Mouse (Mus musculus): Measurements from ENCODE around the gene Olfr1395. TPM values are rescaled to one million over a fixed set of nuclear protein-coding genes. Genes with fewer than 3 reads are reported as not detected.

The Olfr1395 gene
- polyA plus RNA-seq (2012; ENCODE audit: low replicate concordance) = not detected in 2 replicates

GRCm38 (mm10) chr11:49141974-49142373 is at the start of gene Olfr1395:
TSS of gene Olfr1395 (plus strand) at chr11:49142274.

GRCm38 (mm10) chr11:49114774-49115173 is 27.3 kb upstream of the Olfr1395 start, which contains the start of gene Olfr1396:
TSS of gene Olfr1396 (minus strand) at chr11:49114874.

DNA sequence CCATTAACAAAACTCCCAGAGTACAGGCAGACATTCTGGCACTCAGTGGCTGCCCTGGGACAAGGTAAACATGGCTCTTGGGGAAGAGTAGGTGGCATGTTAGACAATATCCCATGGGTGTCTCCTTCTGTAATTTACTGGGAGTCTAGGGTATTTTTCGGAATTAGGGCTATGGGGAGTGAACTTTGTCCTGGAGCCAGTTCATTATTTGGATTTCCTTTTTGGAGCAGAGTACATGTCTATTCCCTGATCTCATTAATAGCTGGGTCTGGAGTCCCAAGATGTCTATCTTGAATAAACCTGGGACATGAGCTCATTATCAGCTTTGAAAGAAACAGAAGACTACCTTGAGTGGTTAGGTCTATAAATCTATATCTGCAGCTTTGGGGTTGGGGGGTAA is 12.0 kb downstream of the Olfr1395 start, which contains the start of gene Olfr1394:
Gene Olfr1394 (plus strand): TSS at position 301 of the 400 bp plus-strand sequence.

DNA sequence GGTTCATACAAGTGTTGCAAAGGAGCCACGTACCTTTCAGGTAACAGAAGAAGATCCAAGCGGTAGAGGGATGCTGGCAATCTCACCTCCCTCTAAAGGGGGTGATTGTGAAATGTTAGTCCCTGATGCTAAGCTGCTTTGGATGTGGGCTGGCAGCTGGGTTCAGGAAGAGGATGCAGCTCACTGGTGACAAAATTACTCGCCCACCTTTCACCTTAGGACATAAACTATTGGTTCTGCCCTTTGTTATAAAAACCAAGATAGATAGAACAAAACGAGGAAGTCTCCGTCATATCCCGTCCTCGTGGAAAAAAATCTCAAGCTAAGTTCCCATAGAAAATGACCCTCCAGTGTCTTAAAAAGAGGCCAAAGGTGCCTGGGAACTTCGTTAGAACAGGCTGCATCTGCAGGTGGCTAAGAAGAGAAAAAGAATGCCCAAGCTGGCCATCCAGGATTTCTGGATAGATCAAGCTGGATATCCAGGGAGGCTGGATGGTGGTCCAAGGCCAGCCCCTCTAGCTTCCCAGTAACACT is 44.9 kb downstream of the Olfr1395 start, which contains the start of gene Btnl9:
Gene Btnl9 (minus strand): TSS at position 205 of the 534 bp plus-strand sequence.

Other genes with a start within 250 kb of the Olfr1395 start
- gene Gm5431, start 240.1 kb upstream of the Olfr1395 start, polyA plus RNA-seq (2012; ENCODE audit: low replicate concordance) = 0.09 TPM in 1 of 2 replicates, not detected in the other
- 0.36 and 3.4 TPM in 2 replicates for gene Psme2b, start 196.1 kb upstream of the Olfr1395 start, polyA plus RNA-seq (2012; ENCODE audit: low replicate concordance)
- 0.06 TPM in 1 of 2 replicates, not detected in the other for gene Olfr56, start 163.4 kb upstream of the Olfr1395 start, polyA plus RNA-seq (2012; ENCODE audit: low replicate concordance)
- 0.72 and 1.9 TPM in 2 replicates for gene 9930111J21Rik1, start 162.9 kb upstream of the Olfr1395 start, polyA plus RNA-seq (2012; ENCODE audit: low replicate concordance)
- 0.16 TPM in 1 of 2 replicates, not detected in the other for gene Gm12185, start 150.0 kb upstream of the Olfr1395 start, polyA plus RNA-seq (2012; ENCODE audit: low replicate concordance)
- gene Tgtp1, start 148.1 kb upstream of the Olfr1395 start, polyA plus RNA-seq (2012; ENCODE audit: low replicate concordance) = 0.47 and 1.3 TPM in 2 replicates
- gene 9930111J21Rik2, start 91.0 kb upstream of the Olfr1395 start, polyA plus RNA-seq (2012; ENCODE audit: low replicate concordance) = 0.92 and 1.5 TPM in 2 replicates
- 11.7 and 11.9 TPM in 2 replicates for gene Tgtp2, start 78.1 kb upstream of the Olfr1395 start, polyA plus RNA-seq (2012; ENCODE audit: low replicate concordance)
- 2.3 and 3.4 TPM in 2 replicates for gene Ifi47, start 65.7 kb upstream of the Olfr1395 start, polyA plus RNA-seq (2012; ENCODE audit: low replicate concordance)
- gene Olfr1396, start 27.4 kb upstream of the Olfr1395 start, polyA plus RNA-seq (2012; ENCODE audit: low replicate concordance) = not detected in 2 replicates
- gene Olfr1394, start 12.1 kb downstream of the Olfr1395 start, polyA plus RNA-seq (2012; ENCODE audit: low replicate concordance) = not detected in 2 replicates
- gene Btnl9, start 44.9 kb downstream of the Olfr1395 start, polyA plus RNA-seq (2012; ENCODE audit: low replicate concordance) = not detected in 2 replicates
- gene Zfp62, start 61.0 kb downstream of the Olfr1395 start, polyA plus RNA-seq (2012; ENCODE audit: low replicate concordance) = 4.6 and 6.1 TPM in 2 replicates
- 127 and 153 TPM in 2 replicates for gene Mgat1, start 101.9 kb downstream of the Olfr1395 start, polyA plus RNA-seq (2012; ENCODE audit: low replicate concordance)
- not detected in 2 replicates for gene Olfr1393, start 136.0 kb downstream of the Olfr1395 start, polyA plus RNA-seq (2012; ENCODE audit: low replicate concordance)
- gene Olfr1392, start 143.0 kb downstream of the Olfr1395 start, polyA plus RNA-seq (2012; ENCODE audit: low replicate concordance) = not detected in 2 replicates
- gene Olfr10, start 162.5 kb downstream of the Olfr1395 start, polyA plus RNA-seq (2012; ENCODE audit: low replicate concordance) = not detected in 2 replicates
- gene Olfr1391, start 180.5 kb downstream of the Olfr1395 start, polyA plus RNA-seq (2012; ENCODE audit: low replicate concordance) = not detected in 2 replicates
- not detected in 2 replicates for gene Olfr1390, start 192.9 kb downstream of the Olfr1395 start, polyA plus RNA-seq (2012; ENCODE audit: low replicate concordance)